Mouse (Mus musculus) neural tube, embryonic 13.5 days (tissue): ENCODE data around the gene 1110008L16Rik. TPM values are rescaled to one million over a fixed set of nuclear protein-coding genes. Genes with fewer than 3 reads are reported as not detected.
A peak's percentile ranks its signal among the peaks of the same experiment; 100 is the strongest.
"Not testable (repeated sequence)": the region's sequence is repeated elsewhere in the genome, so short reads cannot be mapped to it uniquely, and the experiment has no call there.

ENCODE experiments used
- ATAC-seq: fragments of 200-750 bp; cut with Nextera tagmentation; 2 replicates; pipeline ENCODE4 v1.8.0; 2017; ENCODE audit warnings: low read depth, mild to moderate bottlenecking, moderate TSS enrichment, moderate library complexity
- H3K27ac ChIP-seq: fragments of 300-500 bp; sonication (generic); replicated peaks from 2 replicates; pipeline ENCODE4 v1.5.1; 2015; ENCODE audit warnings: moderate library complexity, mild to moderate bottlenecking, inconsistent platforms
- H3K27me3 ChIP-seq: fragments of 300-500 bp; sonication (generic); 2 replicates; pipeline ENCODE4 v1.6.1; 2015; ENCODE audit warnings: mild to moderate bottlenecking, inconsistent platforms
- H3K36me3 ChIP-seq: fragments of 300-500 bp; sonication (generic); 2 replicates; pipeline ENCODE4 v1.6.1; 2015; ENCODE audit warnings: mild to moderate bottlenecking, inconsistent platforms
- H3K4me1 ChIP-seq: fragments of 300-500 bp; sonication (generic); replicated peaks from 2 replicates; pipeline ENCODE4 v1.6.1; 2015; ENCODE audit warnings: inconsistent platforms
- H3K4me2 ChIP-seq: fragments of 300-500 bp; sonication (generic); 2 replicates; pipeline ENCODE4 v1.6.1; 2015; ENCODE audit warnings: inconsistent platforms, mild to moderate bottlenecking, moderate library complexity
- H3K4me3 ChIP-seq: fragments of 300-500 bp; sonication (generic); 2 replicates; pipeline ENCODE4 v1.5.1; 2015; ENCODE audit warnings: mild to moderate bottlenecking, inconsistent platforms
- H3K9ac ChIP-seq: fragments of 300-500 bp; sonication (generic); 2 replicates; pipeline ENCODE4 v1.6.1; 2015; ENCODE audit warnings: moderate library complexity, mild to moderate bottlenecking, inconsistent platforms
- H3K9me3 ChIP-seq: fragments of 300-500 bp; sonication (generic); 2 replicates; pipeline ENCODE4 v1.6.1; 2016; ENCODE audit warnings: inconsistent platforms
- WGBS: fragments of 180-500 bp; shearing (Covaris S2); methylation state at CpG from one replicate; pipeline ENCODE4 v1.1.7; 2015; 5-methylcytosine and 5-hydroxymethylcytosine counted together
- polyA plus RNA-seq: library from polyadenylated mRNA; unstranded; fragments of >200 nt; fragmentation: Nextera tagmentation; extraction: Ambion mirVana; gene quantifications from 2 replicates; pipeline ENCODE4 v1.2.1, GENCODE M21; 2015

Gene 1110008L16Rik
- polyA plus RNA-seq, 1 experiment from 2014 or later: 9.7 TPM

GRCm38 (mm10) chr12:55386456-55386855, 87.1 kb downstream of the 1110008L16Rik start:
- ATAC-seq: no peak

GRCm38 (mm10) chr12:55387083-55387787, 87.9 kb downstream of the 1110008L16Rik start:
- no peak overlapping the region for H3K4me2 ChIP-seq
- 0 out of 2 replicates have a peak, but pooled peaks cover 6% of the 10 kb centered on the region for H3K4me1 ChIP-seq
- H3K27ac ChIP-seq: no peak overlapping the region
- H3K9me3 ChIP-seq: no peaks in the 10 kb centered on the region
- H3K9ac ChIP-seq: no peak overlapping the region
- no peak overlapping the region for H3K4me3 ChIP-seq
- H3K27me3 ChIP-seq: no peaks in the 10 kb centered on the region
- 82% methylated on average over 7 of the region's 7 CpGs for WGBS
- peaks cover under 1% of the 10 kb centered on the region; the same call in 1 of the 2 replicates for H3K36me3 ChIP-seq
- ATAC-seq: no peak

More at GRCm38 (mm10) chr12:55386456-55386855, 87.1 kb downstream of the 1110008L16Rik start:
- no peaks in the 10 kb centered on the region for H3K27me3 ChIP-seq
- H3K9me3 ChIP-seq: no peaks in the 10 kb centered on the region
- no peak overlapping the region for H3K27ac ChIP-seq
- H3K4me2 ChIP-seq: no peak overlapping the region
- H3K4me3 ChIP-seq: no peak overlapping the region
- H3K36me3 ChIP-seq: peaks cover 6% of the 10 kb centered on the region; the same call in 1 of the 2 replicates
- WGBS: 76% methylated on average over 9 of the region's 9 CpGs
- H3K4me1 ChIP-seq: 0 out of 2 replicates have a peak, but pooled peaks cover 6% of the 10 kb centered on the region
- H3K9ac ChIP-seq: no peak overlapping the region

GRCm38 (mm10) chr12:55387788-55388465, 88.5 kb downstream of the 1110008L16Rik start:
- no peak overlapping the region for H3K9ac ChIP-seq
- ATAC-seq: no peak
- no peak overlapping the region for H3K4me2 ChIP-seq
- H3K9me3 ChIP-seq: no peaks in the 10 kb centered on the region
- no peak overlapping the region for H3K4me3 ChIP-seq
- no peaks in the 10 kb centered on the region for H3K27me3 ChIP-seq
- H3K4me1 ChIP-seq: 0 out of 2 replicates have a peak, but pooled peaks cover 6% of the 10 kb centered on the region
- 59% methylated on average over 11 of the region's 11 CpGs for WGBS
- H3K27ac ChIP-seq: no peak overlapping the region
- no peaks in the 10 kb centered on the region for H3K36me3 ChIP-seq

- no peak overlapping the region for H3K4me2 ChIP-seq
- H3K36me3 ChIP-seq: no peaks in the 10 kb centered on the region
- no peak overlapping the region for H3K9ac ChIP-seq
- 74% methylated on average over 6 of the region's 6 CpGs for WGBS
- no peaks in the 10 kb centered on the region for H3K27me3 ChIP-seq
- no peak for ATAC-seq
- H3K4me3 ChIP-seq: no peak overlapping the region
- no peak overlapping the region for H3K27ac ChIP-seq
- 0 out of 2 replicates have a peak, but pooled peaks cover 6% of the 10 kb centered on the region for H3K4me1 ChIP-seq
- H3K9me3 ChIP-seq: no peaks in the 10 kb centered on the region
Observed at GRCm38 (mm10) chr12:55388478-55388877, 89.1 kb downstream of the 1110008L16Rik start.

- H3K4me3 ChIP-seq: no peak overlapping the region
- H3K27ac ChIP-seq: no peak overlapping the region
- H3K27me3 ChIP-seq: no peaks in the 10 kb centered on the region
- no peak overlapping the region for H3K4me2 ChIP-seq
- no peak for ATAC-seq
- H3K4me1 ChIP-seq: 0 out of 2 replicates have a peak, but pooled peaks cover 6% of the 10 kb centered on the region
- 79% methylated on average over 17 of the region's 17 CpGs for WGBS
- H3K36me3 ChIP-seq: no peaks in the 10 kb centered on the region
- no peaks in the 10 kb centered on the region for H3K9me3 ChIP-seq
- H3K9ac ChIP-seq: no peak overlapping the region
Observed at GRCm38 (mm10) chr12:55389132-55390081, 90.0 kb downstream of the 1110008L16Rik start.

GRCm38 (mm10) chr12:55392120-55392519, 92.7 kb downstream of the 1110008L16Rik start:
- Histone ChIP-seq H3K4me1 (0 out of 2 replicates have a peak, but pooled peaks cover 6% of the 10 kb centered on the region), H3K27ac (no peak overlapping the region), H3K4me2 (no peak overlapping the region), H3K9ac (no peak overlapping the region), H3K9me3 (no peaks in the 10 kb centered on the region), H3K4me3 (no peak overlapping the region), H3K27me3 (no peaks in the 10 kb centered on the region), H3K36me3 (no peaks in the 10 kb centered on the region)
- no peak for ATAC-seq

- no peak overlapping the region for H3K4me3 ChIP-seq
- no peaks in the 10 kb centered on the region for H3K9me3 ChIP-seq
- 88% methylated on average over 11 of the region's 11 CpGs for WGBS
- no peak for ATAC-seq
- no peak overlapping the region for H3K9ac ChIP-seq
- H3K4me2 ChIP-seq: no peak overlapping the region
- H3K27me3 ChIP-seq: no peaks in the 10 kb centered on the region
- no peak overlapping the region for H3K27ac ChIP-seq
- H3K36me3 ChIP-seq: no peaks in the 10 kb centered on the region
- H3K4me1 ChIP-seq: peaks cover 10% of the 10 kb centered on the region
Observed at GRCm38 (mm10) chr12:55392733-55393577, 93.6 kb downstream of the 1110008L16Rik start.

- ATAC-seq, H3K27ac ChIP-seq, H3K4me2 ChIP-seq, H3K4me3 ChIP-seq, H3K9ac ChIP-seq, H3K36me3 ChIP-seq, H3K9me3 ChIP-seq, H3K27me3 ChIP-seq: not testable (repeated sequence)
- peaks cover 23% of the 10 kb centered on the region for H3K4me1 ChIP-seq
- WGBS: 95% methylated on average over 14 of the region's 14 CpGs
Observed at GRCm38 (mm10) chr12:55395601-55396000, 96.2 kb downstream of the 1110008L16Rik start.

GRCm38 (mm10) chr12:55396536-55396935, 97.2 kb downstream of the 1110008L16Rik start:
- Histone ChIP-seq H3K4me2 (no peak overlapping the region), H3K9ac (no peak overlapping the region), H3K27me3 (no peaks in the 10 kb centered on the region), H3K4me1 (peaks cover 26% of the 10 kb centered on the region), H3K36me3 (no peaks in the 10 kb centered on the region), H3K9me3 (no peaks in the 10 kb centered on the region), H3K27ac (no peak overlapping the region), H3K4me3 (no peak overlapping the region)
- ATAC-seq: no peak
- 95% methylated on average over 4 of the region's 4 CpGs for WGBS

GRCm38 (mm10) chr12:55397544-55398239, 98.3 kb downstream of the 1110008L16Rik start:
- peak overlapping the region; percentile 94 for H3K4me2 ChIP-seq
- H3K9ac ChIP-seq: peak overlapping the region; percentile 96
- H3K27ac ChIP-seq: peak overlapping the region; percentile 92
- no peaks in the 10 kb centered on the region for H3K27me3 ChIP-seq
- no peak for ATAC-seq
- no peaks in the 10 kb centered on the region for H3K36me3 ChIP-seq
- peaks cover 26% of the 10 kb centered on the region for H3K4me1 ChIP-seq
- WGBS: 69% methylated on average over 9 of the region's 9 CpGs
- H3K4me3 ChIP-seq: peak overlapping the region; percentile 96
- no peaks in the 10 kb centered on the region for H3K9me3 ChIP-seq
